Mouse (Mus musculus): ENCODE results near the gene Astl. TPM values are rescaled to one million over a fixed set of nuclear protein-coding genes. Genes with fewer than 3 reads are reported as not detected.

The Astl gene
- polyA plus RNA-seq, 1 experiment: not detected

- no peak overlapping the region for H3K4me3 ChIP-seq (replicated peaks; ENCODE audit: insufficient read depth, low read depth, low read length)
- no peak for TF ChIP-seq POLR2A (IDR thresholded peaks at IDR 0.05; ENCODE audit: borderline replicate concordance, insufficient read depth, low read length)
- TF ChIP-seq CTCF (IDR thresholded peaks at IDR 0.05; ENCODE audit: borderline replicate concordance, insufficient read depth, low read depth, low read length): no peak
- no peak for DNase-seq
- no peaks in the 10 kb centered on the region for H3K27me3 ChIP-seq (ENCODE audit: control insufficient read depth, insufficient read depth, low read length)
- H3K27ac ChIP-seq (ENCODE audit: insufficient read depth, low read length): no peak overlapping the region
- no peaks in the 10 kb centered on the region for H3K4me1 ChIP-seq (ENCODE audit: control insufficient read depth, insufficient read depth, low read length)
Measured at GRCm38 (mm10) chr2:127306123-127306522, 32.3 kb upstream of the Astl start.

GRCm38 (mm10) chr2:127307179-127307578 is 31.3 kb upstream of the Astl start:
- Histone ChIP-seq H3K4me1 (ENCODE audit: control insufficient read depth, insufficient read depth, low read length) (no peaks in the 10 kb centered on the region), H3K27ac (ENCODE audit: insufficient read depth, low read length) (no peak overlapping the region), H3K4me3 (replicated peaks; ENCODE audit: insufficient read depth, low read depth, low read length) (no peak overlapping the region), H3K27me3 (ENCODE audit: control insufficient read depth, insufficient read depth, low read length) (no peaks in the 10 kb centered on the region)
- WGBS: 46% methylated on average over 3 of the region's 3 CpGs
- DNase-seq: no peak
- TF ChIP-seq POLR2A (IDR thresholded peaks at IDR 0.05; ENCODE audit: borderline replicate concordance, insufficient read depth, low read length): no peak
- no peak for TF ChIP-seq CTCF (IDR thresholded peaks at IDR 0.05; ENCODE audit: borderline replicate concordance, insufficient read depth, low read depth, low read length)

- no peak for DNase-seq
- no peak overlapping the region for H3K27ac ChIP-seq (ENCODE audit: insufficient read depth, low read length)
- no peaks in the 10 kb centered on the region for H3K27me3 ChIP-seq (ENCODE audit: control insufficient read depth, insufficient read depth, low read length)
- WGBS: 87% methylated on average over 2 of the region's 2 CpGs
- H3K4me3 ChIP-seq (replicated peaks; ENCODE audit: insufficient read depth, low read depth, low read length): no peak overlapping the region
- no peaks in the 10 kb centered on the region for H3K4me1 ChIP-seq (ENCODE audit: control insufficient read depth, insufficient read depth, low read length)
- TF ChIP-seq CTCF (IDR thresholded peaks at IDR 0.05; ENCODE audit: borderline replicate concordance, insufficient read depth, low read depth, low read length) (peak; percentile 20; the same call in 1 of the 2 replicates), POLR2A (IDR thresholded peaks at IDR 0.05; ENCODE audit: borderline replicate concordance, insufficient read depth, low read length) (no peak)
Measured at GRCm38 (mm10) chr2:127308660-127309059, 29.8 kb upstream of the Astl start.

GRCm38 (mm10) chr2:127310246-127310645 is 28.2 kb upstream of the Astl start:
- H3K4me1 ChIP-seq (ENCODE audit: control insufficient read depth, insufficient read depth, low read length): no peaks in the 10 kb centered on the region
- no peaks in the 10 kb centered on the region for H3K27me3 ChIP-seq (ENCODE audit: control insufficient read depth, insufficient read depth, low read length)
- H3K27ac ChIP-seq (ENCODE audit: insufficient read depth, low read length): no peak overlapping the region
- 62% methylated on average over 2 of the region's 2 CpGs for WGBS
- no peak overlapping the region for H3K4me3 ChIP-seq (replicated peaks; ENCODE audit: insufficient read depth, low read depth, low read length)
- TF ChIP-seq CTCF (IDR thresholded peaks at IDR 0.05; ENCODE audit: borderline replicate concordance, insufficient read depth, low read depth, low read length): no peak
- no peak for TF ChIP-seq POLR2A (IDR thresholded peaks at IDR 0.05; ENCODE audit: borderline replicate concordance, insufficient read depth, low read length)
- no peak for DNase-seq

GRCm38 (mm10) chr2:127310685-127311084 is 27.8 kb upstream of the Astl start:
- whole genome bisulfite sequencing: 88% methylated on average over 7 of the region's 7 CpGs
- H3K4me1 ChIP-seq (ENCODE audit: control insufficient read depth, insufficient read depth, low read length): no peaks in the 10 kb centered on the region
- H3K4me3 ChIP-seq (replicated peaks; ENCODE audit: insufficient read depth, low read depth, low read length): no peak overlapping the region
- no peaks in the 10 kb centered on the region for H3K27me3 ChIP-seq (ENCODE audit: control insufficient read depth, insufficient read depth, low read length)
- TF ChIP-seq CTCF (IDR thresholded peaks at IDR 0.05; ENCODE audit: borderline replicate concordance, insufficient read depth, low read depth, low read length): no peak
- no peak for TF ChIP-seq POLR2A (IDR thresholded peaks at IDR 0.05; ENCODE audit: borderline replicate concordance, insufficient read depth, low read length)
- no peak overlapping the region for H3K27ac ChIP-seq (ENCODE audit: insufficient read depth, low read length)
- DNase-seq: no peak

GRCm38 (mm10) chr2:127311193-127311592 is 27.2 kb upstream of the Astl start:
- WGBS: 88% methylated on average over 1 of the region's 1 CpGs
- H3K27ac ChIP-seq (ENCODE audit: insufficient read depth, low read length): no peak overlapping the region
- no peaks in the 10 kb centered on the region for H3K4me1 ChIP-seq (ENCODE audit: control insufficient read depth, insufficient read depth, low read length)
- H3K27me3 ChIP-seq (ENCODE audit: control insufficient read depth, insufficient read depth, low read length): no peaks in the 10 kb centered on the region
- DNase-seq: no peak
- TF ChIP-seq POLR2A (IDR thresholded peaks at IDR 0.05; ENCODE audit: borderline replicate concordance, insufficient read depth, low read length) (no peak), CTCF (IDR thresholded peaks at IDR 0.05; ENCODE audit: borderline replicate concordance, insufficient read depth, low read depth, low read length) (no peak)
- no peak overlapping the region for H3K4me3 ChIP-seq (replicated peaks; ENCODE audit: insufficient read depth, low read depth, low read length)

GRCm38 (mm10) chr2:127312801-127313200 is 25.6 kb upstream of the Astl start:
- TF ChIP-seq POLR2A (IDR thresholded peaks at IDR 0.05; ENCODE audit: borderline replicate concordance, insufficient read depth, low read length) (no peak), CTCF (IDR thresholded peaks at IDR 0.05; ENCODE audit: borderline replicate concordance, insufficient read depth, low read depth, low read length) (no peak)
- no peak overlapping the region for H3K27ac ChIP-seq (ENCODE audit: insufficient read depth, low read length)
- no peak for DNase-seq
- H3K27me3 ChIP-seq (ENCODE audit: control insufficient read depth, insufficient read depth, low read length): no peaks in the 10 kb centered on the region
- H3K4me1 ChIP-seq (ENCODE audit: control insufficient read depth, insufficient read depth, low read length): no peaks in the 10 kb centered on the region
- H3K4me3 ChIP-seq (replicated peaks; ENCODE audit: insufficient read depth, low read depth, low read length): no peak overlapping the region
- WGBS: 95% methylated on average over 4 of the region's 4 CpGs

GRCm38 (mm10) chr2:127313878-127314277 is 24.6 kb upstream of the Astl start:
- H3K27me3 ChIP-seq (ENCODE audit: control insufficient read depth, insufficient read depth, low read length): no peaks in the 10 kb centered on the region
- H3K4me1 ChIP-seq (ENCODE audit: control insufficient read depth, insufficient read depth, low read length): no peaks in the 10 kb centered on the region
- H3K27ac ChIP-seq (ENCODE audit: insufficient read depth, low read length): no peak overlapping the region
- no peak for DNase-seq
- no peak for TF ChIP-seq CTCF (IDR thresholded peaks at IDR 0.05; ENCODE audit: borderline replicate concordance, insufficient read depth, low read depth, low read length)
- no peak for TF ChIP-seq POLR2A (IDR thresholded peaks at IDR 0.05; ENCODE audit: borderline replicate concordance, insufficient read depth, low read length)
- WGBS: 50% methylated on average over 4 of the region's 4 CpGs
- no peak overlapping the region for H3K4me3 ChIP-seq (replicated peaks; ENCODE audit: insufficient read depth, low read depth, low read length)

All from cerebellum, adult 2 months (tissue).